Mouse (Mus musculus): ENCODE data around the gene Atcay. TPM values are rescaled to one million over a fixed set of nuclear protein-coding genes. Genes with fewer than 3 reads are reported as not detected.
"Not testable (repeated sequence)": the region's sequence is repeated elsewhere in the genome, so short reads cannot be mapped to it uniquely, and the experiment has no call there.

The Atcay gene
- total RNA-seq, 2 experiments from 2014 or later = not detected

DNA sequence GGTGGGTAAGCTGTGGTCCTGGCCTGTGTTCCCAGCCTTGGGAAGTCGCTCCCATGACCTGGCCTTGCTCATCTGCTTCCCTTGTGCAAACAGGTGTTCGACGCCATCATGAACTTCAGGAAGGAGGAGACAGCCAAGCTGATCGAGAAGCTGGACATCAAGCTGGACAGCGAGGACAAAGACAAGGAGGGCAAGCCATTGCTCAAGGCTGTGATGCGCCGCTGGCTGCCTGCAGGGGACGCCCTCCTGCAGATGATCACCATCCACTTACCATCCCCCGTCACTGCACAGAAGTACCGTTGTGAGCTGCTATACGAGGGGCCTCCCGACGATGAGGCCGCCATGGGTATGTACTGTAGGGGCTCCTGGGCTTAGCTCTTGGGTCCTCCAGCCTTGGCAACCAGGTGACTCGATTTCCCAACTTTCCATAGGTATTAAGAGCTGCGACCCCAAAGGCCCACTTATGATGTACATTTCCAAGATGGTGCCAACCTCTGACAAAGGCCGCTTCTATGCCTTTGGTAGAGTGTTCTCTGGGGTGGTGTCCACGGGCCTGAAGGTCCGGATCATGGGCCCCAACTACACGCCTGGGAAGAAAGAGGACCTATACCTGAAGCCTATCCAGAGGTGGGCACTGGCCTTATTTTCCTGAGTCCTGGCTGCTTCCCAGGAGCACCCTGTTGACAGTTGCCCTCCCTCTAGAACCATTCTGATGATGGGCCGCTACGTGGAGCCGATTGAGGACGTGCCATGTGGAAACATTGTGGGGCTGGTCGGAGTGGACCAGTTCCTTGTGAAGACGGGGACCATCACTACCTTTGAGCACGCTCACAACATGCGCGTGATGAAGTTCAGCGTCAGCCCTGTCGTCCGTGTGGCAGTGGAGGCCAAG, 50.9 kb downstream of the Atcay start:
- no peak for DNase-seq

DNA sequence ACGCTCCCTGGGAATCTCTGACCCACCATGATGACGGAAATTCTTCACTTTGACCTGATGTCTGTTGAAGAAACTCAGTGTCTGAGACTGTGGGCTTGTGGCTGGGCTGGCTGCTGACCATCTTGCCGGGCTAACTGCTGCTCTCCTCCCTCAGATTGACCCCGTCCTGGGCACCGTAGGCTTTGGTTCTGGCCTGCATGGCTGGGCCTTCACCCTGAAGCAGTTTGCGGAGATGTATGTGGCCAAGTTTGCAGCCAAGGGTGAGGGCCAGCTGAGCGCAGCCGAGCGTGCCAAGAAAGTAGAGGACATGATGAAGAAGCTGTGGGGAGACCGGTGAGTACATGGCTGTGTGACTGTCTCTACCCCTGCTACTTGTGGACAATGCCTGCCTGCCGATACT, 51.7 kb downstream of the Atcay start:
- DNase-seq = no peak

DNA sequence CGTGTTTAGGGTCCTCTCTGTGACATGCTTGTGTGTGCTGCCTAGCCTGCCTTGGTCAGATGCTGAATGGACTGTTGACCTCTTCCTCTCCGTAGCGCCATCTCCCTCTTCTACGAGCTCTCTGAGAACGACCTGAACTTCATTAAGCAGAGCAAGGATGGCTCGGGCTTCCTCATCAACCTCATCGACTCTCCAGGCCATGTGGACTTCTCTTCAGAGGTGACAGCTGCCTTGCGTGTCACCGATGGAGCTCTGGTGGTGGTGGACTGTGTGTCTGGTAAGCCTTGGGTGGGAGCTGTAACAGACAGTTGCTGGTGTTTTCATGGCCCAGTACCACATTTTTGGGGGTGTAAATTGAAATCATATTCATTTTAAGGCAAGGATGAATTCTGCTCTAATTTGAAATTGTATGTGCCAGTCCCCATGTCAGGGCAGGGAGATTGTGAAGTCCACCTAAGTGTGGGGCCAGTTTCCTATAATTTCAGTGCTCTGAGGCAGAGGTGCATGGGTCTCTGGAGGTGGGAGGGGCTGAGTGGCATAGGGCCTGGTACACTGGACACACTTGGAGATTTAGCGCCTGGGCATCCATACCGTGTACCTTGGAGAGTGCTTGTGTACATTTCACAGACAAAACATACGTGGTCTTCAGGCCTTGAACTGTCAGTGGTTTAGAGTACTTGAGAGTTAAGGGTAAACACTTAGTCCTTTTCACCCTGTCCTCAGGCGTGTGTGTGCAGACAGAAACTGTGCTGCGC, 52.5 kb downstream of the Atcay start:
- DNase-seq = no peak

DNA sequence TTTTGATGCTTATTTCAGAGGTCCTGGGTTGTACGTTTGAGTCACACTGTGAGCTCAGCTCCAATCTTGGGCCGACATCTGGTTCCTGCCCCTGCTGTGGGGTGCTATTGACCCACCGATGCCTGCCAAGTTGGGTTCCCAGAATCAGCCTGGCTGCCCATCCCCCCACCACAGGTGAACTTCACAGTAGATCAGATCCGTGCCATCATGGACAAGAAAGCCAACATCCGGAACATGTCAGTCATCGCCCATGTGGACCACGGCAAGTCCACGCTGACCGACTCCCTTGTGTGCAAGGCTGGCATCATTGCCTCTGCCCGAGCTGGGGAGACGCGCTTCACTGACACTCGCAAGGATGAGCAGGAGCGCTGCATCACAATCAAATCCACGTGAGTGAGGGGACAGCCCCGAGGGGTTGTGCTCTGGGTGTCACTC, 53.1 kb downstream of the Atcay start:
- no peak for DNase-seq

DNA sequence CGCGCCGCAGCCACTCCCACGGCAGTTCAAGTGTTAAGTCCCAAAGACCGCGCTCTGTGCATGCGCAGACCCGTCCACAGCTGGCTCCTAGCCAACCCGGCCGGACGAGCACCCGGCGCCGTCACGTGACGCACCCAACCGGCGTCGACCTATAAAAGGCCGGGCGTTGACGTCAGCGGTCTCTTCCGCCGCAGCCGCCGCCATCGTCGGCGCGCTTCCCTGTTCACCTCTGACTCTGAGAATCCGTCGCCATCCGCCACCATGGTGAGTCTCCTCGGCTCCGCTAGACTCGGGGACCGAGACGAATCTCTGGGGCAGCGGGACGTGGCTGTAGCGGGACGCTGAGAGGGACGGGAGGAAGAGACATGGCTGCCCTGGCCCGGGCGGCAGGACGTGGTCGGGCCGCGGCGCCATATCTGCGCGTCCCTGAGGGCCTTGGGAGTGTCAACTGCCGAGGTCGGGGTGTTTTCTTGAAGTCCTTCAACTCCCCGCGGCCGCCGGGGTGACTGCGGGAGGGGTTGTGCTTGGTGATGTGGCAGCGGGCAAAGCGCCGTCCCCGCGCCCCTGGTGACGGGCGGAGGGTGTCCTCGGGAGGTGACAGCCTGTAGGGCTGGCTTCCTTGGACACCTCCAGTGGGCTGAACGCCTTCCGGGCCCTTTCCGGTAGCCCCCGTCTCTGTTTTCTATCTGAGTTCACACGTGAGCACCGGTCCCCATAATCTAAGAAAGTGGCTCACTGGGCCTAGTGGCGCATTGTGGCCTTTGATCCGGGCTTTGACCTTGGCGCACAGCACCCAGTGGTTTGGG, 54.0 kb downstream of the Atcay start, which contains the start of gene Eef2:
Gene Eef2 (plus strand): TSS at position 166 of the 806 bp plus-strand sequence.
- peak; percentile 97 for DNase-seq

DNA sequence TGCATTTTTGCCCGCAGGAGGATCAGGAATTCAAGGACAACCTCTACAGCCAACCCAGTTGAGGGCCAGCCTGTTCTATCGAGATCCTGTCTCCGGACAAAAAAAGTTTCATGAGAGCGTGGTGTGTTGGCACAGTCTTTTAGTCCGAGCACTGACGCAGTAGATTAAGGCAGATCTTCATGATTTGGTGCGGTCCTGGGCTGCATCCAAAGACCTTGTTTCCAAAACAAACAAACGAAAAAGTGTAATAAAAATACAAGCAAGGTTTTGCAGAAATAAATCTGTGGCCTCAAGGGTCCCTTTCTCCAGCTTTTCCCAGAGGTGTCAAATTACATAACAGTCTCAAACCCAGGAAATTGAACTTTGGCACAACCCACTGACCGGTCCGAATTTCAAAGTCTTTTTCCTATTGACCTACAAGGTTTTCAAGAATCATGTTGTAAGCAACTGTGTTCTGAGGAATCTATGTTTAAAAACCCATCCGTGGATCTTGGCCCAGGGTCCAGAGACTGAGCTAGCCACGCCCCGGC, 54.6 kb downstream of the Atcay start:
- DNase-seq = no peak

DNA sequence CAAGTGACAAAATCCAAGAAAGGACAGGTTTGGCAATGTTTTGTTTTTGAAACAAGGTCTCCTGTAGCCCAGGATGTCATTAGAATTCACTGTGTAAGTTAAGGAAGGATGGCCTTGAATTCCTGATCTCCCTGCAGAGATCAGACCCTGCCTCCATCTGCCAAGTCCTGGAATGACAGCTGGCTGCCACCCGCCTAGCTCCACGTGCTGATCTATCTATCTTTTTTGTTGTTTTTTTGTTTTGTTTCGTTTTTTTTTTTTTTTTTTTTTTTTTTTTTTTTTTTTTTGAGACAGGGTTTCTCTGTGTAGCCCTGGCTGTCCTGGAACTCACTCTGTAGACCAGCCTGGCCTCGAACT, 55.3 kb downstream of the Atcay start:
- DNase-seq = not testable (repeated sequence)

DNA sequence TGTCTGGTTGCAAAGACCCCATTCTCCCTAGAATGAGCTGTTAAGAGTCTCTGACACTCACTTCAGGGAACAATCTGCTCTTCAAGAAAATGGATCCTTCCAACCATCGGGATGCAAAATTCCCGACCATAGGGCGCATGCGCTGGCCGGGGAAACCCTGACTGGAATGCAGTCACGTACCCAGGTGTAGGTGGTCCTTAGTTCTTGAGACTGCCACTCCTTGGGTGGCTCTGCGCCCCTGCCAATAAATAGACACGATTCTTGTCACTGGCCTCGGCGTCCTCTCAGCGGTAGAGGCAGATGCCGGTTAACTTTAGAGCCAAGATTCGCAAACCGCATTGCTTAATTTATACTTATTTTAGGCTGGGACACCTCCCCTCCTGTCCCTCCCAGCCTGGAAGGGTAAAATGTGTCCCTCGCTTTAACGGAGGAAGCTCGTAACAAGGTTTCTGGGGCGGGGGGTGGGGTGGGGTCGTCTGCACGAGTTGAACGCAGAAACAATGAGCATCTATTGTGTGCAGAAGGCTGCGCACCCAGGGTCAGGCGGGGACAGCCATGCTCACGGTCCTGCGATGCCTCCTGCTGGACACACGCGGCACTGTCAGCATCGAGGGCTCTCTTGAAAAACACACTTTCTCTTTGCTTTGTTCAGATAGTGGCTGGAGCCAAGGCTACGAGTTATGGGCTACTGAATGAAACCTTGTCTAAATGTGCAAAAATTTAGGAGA, 55.9 kb downstream of the Atcay start:
- DNase-seq = peak; percentile 82

DNA sequence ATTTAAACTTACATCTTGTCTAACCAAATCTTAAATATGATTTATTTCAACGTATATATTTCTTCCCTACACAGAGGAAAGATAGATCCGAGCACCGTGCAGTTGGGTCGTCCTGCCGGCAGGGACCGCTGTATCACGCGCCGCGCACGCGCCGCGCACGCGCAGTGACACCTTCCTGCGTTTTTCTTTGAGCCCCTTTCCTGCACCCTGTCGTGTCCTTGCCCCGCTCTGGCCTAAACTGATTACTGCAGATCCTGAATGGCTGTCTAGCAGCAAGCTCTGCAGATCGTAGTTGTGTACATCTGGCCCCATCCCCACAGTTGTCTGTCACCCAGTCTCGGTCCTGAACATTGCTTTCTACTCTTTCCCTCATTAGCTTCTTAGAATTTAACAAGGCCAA, 57.5 kb downstream of the Atcay start:
- DNase-seq = peak; percentile 78

DNA sequence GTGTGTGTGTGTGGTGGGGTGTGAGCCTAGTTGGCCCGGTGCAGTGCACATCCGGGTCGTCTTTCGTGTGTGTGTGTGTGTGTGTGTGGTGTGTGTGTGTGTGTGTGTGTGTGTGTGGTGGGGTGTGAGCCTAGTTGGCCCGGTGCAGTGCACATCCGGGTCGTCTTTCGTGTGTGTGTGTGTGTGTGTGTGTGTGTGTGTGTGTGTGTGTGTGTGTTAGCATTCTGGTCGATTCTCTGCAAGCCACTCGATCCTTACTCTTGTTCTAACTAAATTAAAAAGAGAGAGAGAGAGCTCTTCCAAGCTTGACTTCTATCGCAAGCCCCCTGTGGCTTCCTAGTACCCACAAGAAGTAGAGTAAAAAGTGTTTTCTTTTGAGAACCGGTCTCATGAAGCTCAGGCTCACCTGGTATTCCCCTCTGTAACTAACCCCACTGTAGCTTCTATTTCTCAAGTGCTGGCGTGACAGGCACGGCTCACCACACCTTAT, 61.2 kb downstream of the Atcay start:
- not testable (repeated sequence) for DNase-seq

DNA sequence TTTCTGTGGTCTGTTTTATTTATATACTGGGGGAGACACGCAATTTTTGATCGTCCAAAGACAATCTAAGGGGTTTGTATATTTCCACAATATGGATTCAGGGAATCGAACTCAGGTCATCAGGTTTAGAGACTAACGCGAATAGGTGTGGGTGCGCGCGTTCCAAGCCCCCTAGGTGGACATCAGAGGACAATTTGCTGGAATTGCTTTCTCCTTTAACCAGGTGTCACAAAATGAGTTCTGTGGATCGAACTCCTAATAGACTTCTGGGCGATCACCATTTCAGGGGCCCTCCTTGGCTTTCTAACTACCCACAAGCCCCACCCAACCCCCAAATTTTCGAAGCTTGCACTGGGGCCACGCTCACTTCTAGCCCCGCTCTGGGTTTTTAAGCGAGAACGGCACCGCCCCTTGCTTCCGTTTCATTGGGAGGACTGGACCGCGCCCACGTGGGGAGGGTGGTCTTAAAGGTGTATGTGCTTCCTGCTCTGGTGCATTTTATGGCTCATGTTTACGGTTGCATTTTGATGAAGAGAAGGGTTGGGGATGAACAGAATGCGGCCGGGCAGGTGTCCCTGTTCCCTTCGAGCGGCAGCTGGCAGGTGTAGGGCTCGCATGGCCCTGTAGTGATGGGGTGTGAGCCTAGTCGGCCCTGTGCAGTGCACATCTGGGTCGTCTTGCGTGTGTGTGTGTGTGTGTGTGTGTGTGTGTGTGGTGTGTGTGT, 62.0 kb downstream of the Atcay start:
- peak; percentile 84 for DNase-seq

DNA sequence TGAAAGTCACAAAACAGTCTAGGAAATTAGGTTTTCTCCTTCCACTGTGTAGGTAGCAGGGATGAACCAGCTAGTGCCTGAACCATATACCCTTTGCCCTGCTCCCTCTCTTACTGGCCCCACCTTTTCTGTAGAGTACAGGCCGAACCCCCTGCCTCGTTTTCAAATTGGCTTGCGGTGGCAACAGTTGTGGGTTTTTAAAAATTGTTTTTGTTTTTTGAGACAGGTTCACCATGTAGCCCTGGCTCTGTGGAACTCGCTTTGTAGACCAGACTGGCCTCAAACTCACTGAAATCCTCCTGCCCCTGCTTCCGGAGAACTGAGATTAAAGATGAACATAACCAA, 62.6 kb downstream of the Atcay start:
- no peak for DNase-seq

DNA sequence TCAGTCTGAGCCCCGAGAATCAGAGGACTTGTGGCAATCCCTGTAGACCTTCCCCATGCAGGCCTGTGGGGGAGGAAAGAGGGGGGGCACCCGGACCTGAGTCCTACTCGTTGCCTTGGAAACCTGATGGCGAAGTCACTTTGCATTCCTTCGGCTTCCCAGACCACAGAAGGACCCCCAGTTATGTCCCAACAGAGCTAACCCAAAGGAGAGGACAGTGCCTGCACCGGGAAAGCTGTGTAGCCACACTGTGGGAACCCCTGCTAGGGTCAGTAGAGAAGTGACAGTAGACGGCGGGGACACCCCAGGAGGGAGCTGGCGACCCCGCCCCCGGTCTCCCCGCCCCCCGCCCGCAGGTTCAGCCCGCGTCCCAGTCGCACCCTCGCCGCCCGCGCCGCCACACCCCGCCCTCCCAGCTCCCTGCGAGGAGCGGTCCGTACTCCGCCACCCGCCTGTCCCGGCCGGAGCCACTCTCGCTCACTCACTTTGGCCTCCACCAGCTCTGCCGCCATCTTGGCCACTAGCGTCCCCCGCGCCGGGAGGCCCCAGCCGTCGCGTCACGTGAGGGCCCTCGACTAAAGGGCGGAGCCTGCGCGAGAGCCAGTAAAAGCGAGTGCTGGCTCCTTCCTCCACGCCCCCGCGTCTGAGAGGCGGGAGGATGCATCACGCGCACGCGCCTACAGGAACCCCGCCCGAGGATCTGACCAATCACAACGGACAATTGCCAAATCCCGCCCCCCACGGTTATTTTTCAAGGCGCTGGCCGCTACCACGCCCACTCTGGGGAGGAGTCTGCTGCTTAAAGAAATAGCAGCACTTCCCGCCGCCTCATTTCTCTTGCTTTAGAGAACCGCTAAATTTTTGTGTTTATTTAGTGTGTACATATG, 63.2 kb downstream of the Atcay start, which contains the start of gene Pias4:
Gene Pias4 (minus strand): TSS at position 724 of the 887 bp plus-strand sequence.
- peak; percentile 100 for DNase-seq

DNA sequence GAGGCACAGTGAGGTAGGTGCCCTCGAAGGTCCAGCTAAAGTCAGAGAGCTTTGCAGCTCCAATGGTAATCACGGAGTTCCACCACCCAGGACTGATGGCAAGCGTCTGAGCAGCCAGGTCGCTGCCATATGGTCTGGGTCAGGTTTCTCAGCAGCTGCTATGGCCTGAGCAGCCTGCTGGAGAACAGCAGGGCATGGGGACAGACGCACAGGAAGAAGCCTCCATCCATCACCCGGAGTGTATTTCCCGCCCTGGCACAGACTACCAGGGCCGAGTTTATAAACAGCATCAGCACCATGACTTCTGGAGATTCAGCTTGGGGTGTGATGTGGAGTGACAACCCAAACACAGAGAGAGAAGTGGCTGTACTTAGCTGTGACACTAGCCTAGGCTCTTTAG, 65.5 kb downstream of the Atcay start:
- DNase-seq = no peak

DNA sequence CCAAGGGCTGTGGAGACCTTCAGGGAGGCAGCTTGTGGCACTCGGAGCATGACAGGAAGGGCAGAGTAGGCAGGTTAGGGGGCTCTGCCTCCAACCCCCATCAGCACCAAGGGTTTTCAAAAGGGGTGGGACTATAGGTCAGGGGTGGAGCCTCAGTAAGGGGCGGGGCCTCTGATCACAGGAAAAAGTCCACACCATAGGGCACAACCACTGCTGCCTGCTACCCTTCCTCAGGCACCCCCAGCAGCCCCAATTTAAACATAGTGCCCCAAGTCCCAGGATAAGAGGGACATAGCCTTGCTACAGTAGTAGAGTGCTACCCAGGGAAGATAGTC, 68.3 kb downstream of the Atcay start:
- DNase-seq = no peak

DNA sequence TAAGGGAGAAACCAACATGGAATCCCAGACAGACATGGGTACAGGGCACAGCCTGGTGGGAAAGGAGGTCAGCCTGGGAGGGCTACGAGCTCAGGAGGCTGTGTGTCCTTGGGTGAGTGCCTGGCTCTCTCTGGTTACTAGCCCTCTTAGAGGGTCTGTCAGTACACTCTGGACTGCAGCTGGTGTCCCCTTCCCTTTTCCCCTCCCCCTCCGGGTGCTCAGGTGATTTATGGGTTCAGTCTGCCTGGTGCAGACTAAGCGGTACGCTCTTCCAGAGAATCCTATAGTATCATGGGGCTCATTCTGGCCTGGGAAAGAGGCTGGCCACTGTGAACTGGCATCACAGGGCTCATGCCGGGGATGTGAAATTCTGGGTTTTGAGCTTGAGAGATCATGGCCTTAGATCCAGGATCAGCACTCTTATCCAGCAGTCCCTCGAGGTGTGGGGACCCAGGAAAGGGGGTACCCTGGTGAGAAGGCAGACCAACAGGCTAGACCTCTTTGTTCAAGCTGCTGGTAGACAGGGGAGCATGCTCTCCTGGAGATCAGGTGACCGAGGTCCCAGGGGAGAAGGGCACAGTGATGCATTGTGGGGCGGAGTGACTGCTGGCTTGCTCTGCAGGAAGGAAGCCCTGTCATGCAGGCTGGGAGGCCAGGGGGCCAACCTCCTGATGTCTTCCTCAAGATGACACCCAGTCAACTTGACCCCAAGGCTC, 68.9 kb downstream of the Atcay start:
- DNase-seq = no peak

DNA sequence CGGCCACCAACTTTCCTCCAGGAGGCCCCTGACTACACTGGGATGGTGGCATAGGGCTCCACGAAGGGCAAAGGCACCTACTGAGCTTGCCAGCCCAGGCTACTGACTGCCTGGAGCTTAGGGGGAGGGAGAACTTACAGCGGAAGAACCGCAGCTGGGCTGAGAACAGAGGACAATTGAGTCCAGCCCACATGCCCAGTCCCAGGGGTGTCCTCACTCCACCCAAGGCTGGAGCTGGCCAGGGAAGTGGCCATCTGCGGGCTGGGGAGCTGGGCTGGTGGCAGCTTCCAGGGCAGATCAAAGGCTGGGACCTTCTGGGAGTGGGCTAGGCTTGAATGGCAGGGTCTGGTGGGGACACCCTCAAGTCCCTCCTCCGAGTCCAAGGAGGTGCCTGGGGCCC, 75.9 kb downstream of the Atcay start:
- DNase-seq = no peak

All from gastrocnemius, postnatal 25 days (tissue).